Mouse (Mus musculus): ENCODE data around the gene Myo1b. TPM values are rescaled to one million over a fixed set of nuclear protein-coding genes. Genes with fewer than 3 reads are reported as not detected.

The Myo1b gene
- total and polyA plus RNA-seq, 3 experiments, result not detected

- no peak overlapping the region for H3K27ac ChIP-seq (ENCODE audit: control insufficient read depth, low read depth, low read length)
- no peaks in the 10 kb centered on the region for H3K4me1 ChIP-seq (ENCODE audit: control insufficient read depth in 1 of 2, insufficient read depth in 2 of 2, low read length in 2 of 2)
- H3K79me2 ChIP-seq (ENCODE audit: control insufficient read depth, insufficient read depth, low read length, poor library complexity), result no peaks in the 10 kb centered on the region
- no peaks in the 10 kb centered on the region for H3K36me3 ChIP-seq (ENCODE audit: control insufficient read depth in 1 of 2, insufficient read depth in 2 of 2, low read length in 2 of 2)
- TF ChIP-seq POLR2AphosphoS2 (IDR thresholded peaks at IDR 0.05; ENCODE audit: low read length) (no peak), HCFC1 (IDR thresholded peaks at IDR 0.05; ENCODE audit: low read depth, low read length) (no peak), MEF2A (IDR thresholded peaks at IDR 0.05; ENCODE audit: extremely low read depth, insufficient replicate concordance, low read depth, low read length, poor library complexity, severe bottlenecking) (no peak), ZC3H11A (IDR thresholded peaks at IDR 0.05; ENCODE audit: low read depth, low read length) (no peak), CHD1 (IDR thresholded peaks at IDR 0.05; ENCODE audit: low read depth, low read length) (no peak), ZMIZ1 (IDR thresholded peaks at IDR 0.05; ENCODE audit: low read depth, low read length) (no peak), TCF12 (IDR thresholded peaks at IDR 0.05; ENCODE audit: low read depth, low read length) (no peak), TAL1 (IDR thresholded peaks at IDR 0.05; ENCODE audit: low read length) (no peak)
- DNase-seq (ENCODE audit: low read depth, low spot score), result no peak
- no peak overlapping the region for H3K4me3 ChIP-seq (ENCODE audit: control insufficient read depth in 1 of 2, insufficient read depth in 1 of 2, low read depth in 2 of 2, low read length in 2 of 2)
- H3K9ac ChIP-seq (ENCODE audit: control insufficient read depth, low read depth, low read length, poor library complexity, severe bottlenecking), result no peak overlapping the region
- H3K9me3 ChIP-seq (replicated peaks; ENCODE audit: insufficient read depth, low read length), result no peaks in the 10 kb centered on the region
- H3K27me3 ChIP-seq (ENCODE audit: control insufficient read depth in 1 of 2, insufficient read depth in 2 of 2, low read length in 2 of 2), result no peaks in the 10 kb centered on the region
Observed at GRCm38 (mm10) chr1:51769815-51770503, 145.9 kb downstream of the Myo1b start.

GRCm38 (mm10) chr1:51766271-51766670 is 149.6 kb downstream of the Myo1b start:
- no peak overlapping the region for H3K9ac ChIP-seq (ENCODE audit: control insufficient read depth, low read depth, low read length, poor library complexity, severe bottlenecking)

GRCm38 (mm10) chr1:51765156-51765555 is 150.7 kb downstream of the Myo1b start:
- Histone ChIP-seq H3K4me1 (ENCODE audit: control insufficient read depth in 1 of 2, insufficient read depth in 2 of 2, low read length in 2 of 2) (no peaks in the 10 kb centered on the region), H3K36me3 (ENCODE audit: control insufficient read depth in 1 of 2, insufficient read depth in 2 of 2, low read length in 2 of 2) (no peaks in the 10 kb centered on the region)

More at GRCm38 (mm10) chr1:51766271-51766670, 149.6 kb downstream of the Myo1b start:
- Histone ChIP-seq H3K4me3 (ENCODE audit: control insufficient read depth in 1 of 2, insufficient read depth in 1 of 2, low read depth in 2 of 2, low read length in 2 of 2) (no peak overlapping the region), H3K27me3 (ENCODE audit: control insufficient read depth in 1 of 2, insufficient read depth in 2 of 2, low read length in 2 of 2) (no peaks in the 10 kb centered on the region), H3K79me2 (ENCODE audit: control insufficient read depth, insufficient read depth, low read length, poor library complexity) (no peaks in the 10 kb centered on the region), H3K4me1 (ENCODE audit: control insufficient read depth in 1 of 2, insufficient read depth in 2 of 2, low read length in 2 of 2) (no peaks in the 10 kb centered on the region), H3K36me3 (ENCODE audit: control insufficient read depth in 1 of 2, insufficient read depth in 2 of 2, low read length in 2 of 2) (no peaks in the 10 kb centered on the region), H3K27ac (ENCODE audit: control insufficient read depth, low read depth, low read length) (no peak overlapping the region), H3K9me3 (replicated peaks; ENCODE audit: insufficient read depth, low read length) (no peaks in the 10 kb centered on the region)
- no peak for DNase-seq (ENCODE audit: low read depth, low spot score)
- TF ChIP-seq RAD21 (IDR thresholded peaks at IDR 0.05; ENCODE audit: low read depth, low read length), result no peak

More at GRCm38 (mm10) chr1:51765156-51765555, 150.7 kb downstream of the Myo1b start:
- Histone ChIP-seq H3K9me3 (replicated peaks; ENCODE audit: insufficient read depth, low read length) (no peaks in the 10 kb centered on the region), H3K79me2 (ENCODE audit: control insufficient read depth, insufficient read depth, low read length, poor library complexity) (no peaks in the 10 kb centered on the region), H3K27me3 (ENCODE audit: control insufficient read depth in 1 of 2, insufficient read depth in 2 of 2, low read length in 2 of 2) (no peaks in the 10 kb centered on the region), H3K4me3 (ENCODE audit: control insufficient read depth in 1 of 2, insufficient read depth in 1 of 2, low read depth in 2 of 2, low read length in 2 of 2) (no peak overlapping the region), H3K9ac (ENCODE audit: control insufficient read depth, low read depth, low read length, poor library complexity, severe bottlenecking) (no peak overlapping the region), H3K27ac (ENCODE audit: control insufficient read depth, low read depth, low read length) (no peak overlapping the region)
- TF ChIP-seq SIN3A (IDR thresholded peaks at IDR 0.05; ENCODE audit: low read length), result no peak
- DNase-seq (ENCODE audit: low read depth, low spot score), result no peak

All from MEL (cell line).